ENCODE assay signal across 26 mouse cellular contexts in genomic region chr9:45066735-45067134, GRCm38 (mm10). TPM values are rescaled to one million over a fixed set of nuclear protein-coding genes. Genes with fewer than 3 reads are reported as not detected.
DNase-seq lines count a peak whose midpoint lies in the region; ATAC-seq lines count a peak whose summit lies in the region.
"Had no signal": no experiment of that assay in that cellular context is flagged by ENCODE, and none has a peak within 500 bp of the region (broad histone marks: within the 10 kb centered on the region; RNA-seq: fewer than 3 reads in every experiment).

No protein-coding gene starts in this region.

- DNase-seq in 416B (ENCODE audit: low read depth): peak; percentile 8
- no peak for DNase-seq in gastrocnemius, postnatal 14 days
- DNase-seq: adrenal gland, adult 8-10 months; adrenal gland, postnatal 14 days; adrenal gland, postnatal 36 days; B cell, adult 2 months; cerebellum, adult 11-12 months; cerebellum, adult 2 months; cerebellum, adult 9-10 months; cerebellum, postnatal 10 days; cerebellum, postnatal 25 days; forebrain, postnatal 0 days had no signal

- H3K36me3 ChIP-seq in hindbrain, embryonic 13.5 days: no peaks in the 10 kb centered on the region
- H3K36me3 ChIP-seq: embryonic facial prominence, embryonic 10.5 days; embryonic facial prominence, embryonic 12.5 days; forebrain, embryonic 15.5 days; G1E had no signal

- H3K27me3 ChIP-seq in hindbrain, embryonic 13.5 days: no peaks in the 10 kb centered on the region
- H3K27me3 ChIP-seq: CH12.LX; embryonic facial prominence, embryonic 12.5 days; forebrain, embryonic 13.5 days; forebrain, embryonic 15.5 days; Patski had no signal

- peak; percentile 73 for ATAC-seq in granulocyte monocyte progenitor cell, adult 5-6 weeks (replicated peaks; ENCODE audit: poor library complexity, severe bottlenecking)
- peak; percentile 80 for ATAC-seq in monocyte, adult 5-6 weeks (replicated peaks; ENCODE audit: insufficient number of reproducible peaks, low FRiP score, low TSS enrichment, poor library complexity, severe bottlenecking)
- no peak for ATAC-seq in hindbrain, embryonic 13.5 days (ENCODE audit: low FRiP score)
- ATAC-seq: activated CD4-positive, CD25-positive, alpha-beta regulatory T cell, adult 4 months; CD4-positive, CD25-positive, alpha-beta regulatory T cell, adult 4 months; forebrain, embryonic 13.5 days; forebrain, embryonic 15.5 days; forebrain, postnatal 0 days; Patski had no signal

- no peaks in the 10 kb centered on the region for H3K9me3 ChIP-seq in hindbrain, embryonic 13.5 days
- H3K9me3 ChIP-seq: embryonic facial prominence, embryonic 10.5 days; embryonic facial prominence, embryonic 12.5 days; forebrain, embryonic 13.5 days; forebrain, embryonic 15.5 days; G1E had no signal

- no peaks in the 10 kb centered on the region for H3K4me1 ChIP-seq in hindbrain, embryonic 13.5 days (replicated peaks)
- H3K4me1 ChIP-seq: embryonic facial prominence, embryonic 10.5 days; embryonic facial prominence, embryonic 12.5 days; forebrain, embryonic 13.5 days; forebrain, embryonic 15.5 days had no signal

- no peak overlapping the region for H3K27ac ChIP-seq in hindbrain, embryonic 13.5 days
- H3K27ac ChIP-seq: embryonic facial prominence, embryonic 10.5 days; embryonic facial prominence, embryonic 12.5 days; forebrain, embryonic 13.5 days; forebrain, embryonic 15.5 days had no signal

- H3K4me3 ChIP-seq in hindbrain, embryonic 13.5 days: no peak overlapping the region
- H3K4me3 ChIP-seq: embryonic facial prominence, embryonic 10.5 days; embryonic facial prominence, embryonic 12.5 days; forebrain, embryonic 13.5 days; forebrain, embryonic 15.5 days had no signal

- intact Hi-C loops in gastrocnemius, postnatal 14 days (cut with DNase I; ENCODE audit: low total_unique reads): no loop called here

- WGBS in hindbrain, embryonic 13.5 days: 83% methylated on average over 4 of the region's 4 CpGs

- no peak overlapping the region for H3K4me2 ChIP-seq in hindbrain, embryonic 13.5 days
- H3K4me2 ChIP-seq: embryonic facial prominence, embryonic 12.5 days; forebrain, embryonic 13.5 days; forebrain, embryonic 15.5 days had no signal

- H3K9ac ChIP-seq in hindbrain, embryonic 13.5 days: no peak overlapping the region
- H3K9ac ChIP-seq: embryonic facial prominence, embryonic 12.5 days; forebrain, embryonic 13.5 days; forebrain, embryonic 15.5 days; forebrain, postnatal 0 days had no signal

RNA-seq across cellular contexts. Expression of gene Mpzl3, which starts 11.7 kb away (rescaled TPM):
- 0.19 TPM in 1 of 2 replicates, not detected in the other for total RNA-seq in granulocyte monocyte progenitor cell, adult 5-6 weeks (2014; fragmentation: Nextera tagmentation)
- 1.2 and 2.2 TPM in 2 replicates for total RNA-seq in granulocyte monocyte progenitor cell, adult 5-6 weeks (2017)
- 5.0 to 6.5 TPM (median 5.9 TPM) in 3 replicates for total RNA-seq in monocyte, adult 5-6 weeks (2017)
- total RNA-seq in gastrocnemius, postnatal 14 days (2021): 1 to 10 TPM; 1.1 to 2.5 TPM
- polyA plus RNA-seq in hindbrain, embryonic 13.5 days (2015; fragmentation: Nextera tagmentation; extraction: Ambion mirVana): 1.2 and 1.9 TPM in 2 replicates

RNA-seq across cellular contexts. Expression of gene Jaml, which starts 12.2 kb away (rescaled TPM):
- 0.51 TPM in 1 of 2 replicates, not detected in the other for total RNA-seq in granulocyte monocyte progenitor cell, adult 5-6 weeks (2014; fragmentation: Nextera tagmentation)
- total RNA-seq in granulocyte monocyte progenitor cell, adult 5-6 weeks (2017): 2.4 and 3.4 TPM in 2 replicates
- 3.2 to 7.0 TPM (median 5.8 TPM) in 3 replicates for total RNA-seq in monocyte, adult 5-6 weeks (2017)
- total RNA-seq in gastrocnemius, postnatal 14 days (2021): under 1 TPM; 0.37 to 0.69 TPM
- 0.12 and 0.26 TPM in 2 replicates for polyA plus RNA-seq in hindbrain, embryonic 13.5 days (2015; fragmentation: Nextera tagmentation; extraction: Ambion mirVana)
- total RNA-seq: forebrain, postnatal 0 days; G1E had no signal
- polyA plus RNA-seq: forebrain, embryonic 11.5 days; forebrain, embryonic 13.5 days; G1E; Patski had no signal

RNA-seq across cellular contexts. Expression of gene Mpzl2, which starts 27.1 kb away (rescaled TPM):
- not detected in 2 replicates for total RNA-seq in granulocyte monocyte progenitor cell, adult 5-6 weeks (2014; fragmentation: Nextera tagmentation)
- total RNA-seq in granulocyte monocyte progenitor cell, adult 5-6 weeks (2017): not detected in 2 replicates
- total RNA-seq in monocyte, adult 5-6 weeks (2017): not detected in 3 replicates
- total RNA-seq in gastrocnemius, postnatal 14 days (2021): under 1 TPM; 0.11 to 0.27 TPM
- polyA plus RNA-seq in hindbrain, embryonic 13.5 days (2015; fragmentation: Nextera tagmentation; extraction: Ambion mirVana): 0.35 and 0.45 TPM in 2 replicates
- polyA plus RNA-seq: activated CD4-positive, CD25-positive, alpha-beta regulatory T cell, adult 4 months; forebrain, embryonic 13.5 days; G1E; Patski had no signal

RNA-seq across cellular contexts. Expression of gene Scn2b, which starts 50.8 kb away (rescaled TPM):
- total RNA-seq in granulocyte monocyte progenitor cell, adult 5-6 weeks (2014; fragmentation: Nextera tagmentation): not detected in 2 replicates
- not detected in 2 replicates for total RNA-seq in granulocyte monocyte progenitor cell, adult 5-6 weeks (2017)
- total RNA-seq in monocyte, adult 5-6 weeks (2017): 0.58 to 0.67 TPM in 2 of 3 replicates, not detected in the other
- 1 to 10 TPM; 1.9 to 2.6 TPM for total RNA-seq in gastrocnemius, postnatal 14 days (2021)
- 7.6 and 8.0 TPM in 2 replicates for polyA plus RNA-seq in hindbrain, embryonic 13.5 days (2015; fragmentation: Nextera tagmentation; extraction: Ambion mirVana)
- total RNA-seq: CH12.LX had no signal
- polyA plus RNA-seq: G1E, Patski had no signal

RNA-seq across cellular contexts. Expression of gene Cd3e, which starts 57.3 kb away (rescaled TPM):
- total RNA-seq in granulocyte monocyte progenitor cell, adult 5-6 weeks (2014; fragmentation: Nextera tagmentation): not detected in 2 replicates
- total RNA-seq in granulocyte monocyte progenitor cell, adult 5-6 weeks (2017): not detected in 2 replicates
- 0.32 to 1.6 TPM (median 0.76 TPM) in 3 replicates for total RNA-seq in monocyte, adult 5-6 weeks (2017)
- not detected for total RNA-seq in gastrocnemius, postnatal 14 days (2021)
- polyA plus RNA-seq in hindbrain, embryonic 13.5 days (2015; fragmentation: Nextera tagmentation; extraction: Ambion mirVana): not detected in 2 replicates
- total RNA-seq: CH12.LX; forebrain, postnatal 0 days had no signal
- polyA plus RNA-seq: cortical plate, adult 2 months; embryonic facial prominence, embryonic 10.5 days; embryonic facial prominence, embryonic 12.5 days; forebrain, embryonic 11.5 days; forebrain, embryonic 13.5 days; forebrain, embryonic 15.5 days; forebrain, postnatal 0 days; G1E; Patski had no signal
